Mouse (Mus musculus): Measurements from ENCODE around the gene Prelid3b. TPM values are rescaled to one million over a fixed set of nuclear protein-coding genes. Genes with fewer than 3 reads are reported as not detected.

Gene Prelid3b
- polyA plus RNA-seq, 1 experiment from 2014 or later, result 130 TPM

DNA sequence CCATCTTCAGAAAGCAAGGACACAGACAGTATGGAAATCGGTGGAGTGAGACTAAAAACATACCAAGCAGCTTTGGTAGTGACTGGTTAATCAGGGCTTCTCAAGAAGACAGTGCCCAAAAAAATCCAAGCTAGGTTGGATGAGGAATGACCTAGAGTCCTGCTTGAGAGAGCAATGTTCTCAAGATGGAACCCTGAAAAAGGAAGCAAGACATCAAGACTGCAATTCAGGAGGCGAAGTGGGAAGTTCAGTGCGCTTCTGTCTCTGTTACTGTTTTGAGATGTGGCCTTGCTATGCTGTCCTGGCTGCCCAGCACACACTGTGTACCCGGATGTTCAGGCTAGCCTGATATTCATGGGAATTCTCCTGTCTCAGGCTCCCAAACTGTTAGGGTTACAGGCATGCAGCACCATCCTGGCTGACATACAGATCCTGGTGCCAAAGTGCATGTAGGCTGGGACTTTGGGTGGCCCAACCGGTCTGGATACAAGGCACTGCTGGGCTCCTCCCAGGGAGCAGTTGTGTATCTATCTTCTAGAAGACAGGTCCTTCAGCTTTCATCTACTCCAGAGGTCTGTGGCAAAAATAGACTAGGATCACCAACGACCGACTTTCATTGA is 2.0 kb downstream of the Prelid3b start:
- DNase-seq (ENCODE audit: low spot score) (no peak), ATAC-seq (ENCODE audit: low FRiP score) (no peak)
- Histone ChIP-seq H3K27ac (ENCODE audit: low read depth, low read length) (no peak overlapping the region), H3K9ac (ENCODE audit: low read depth, low read length) (no peak overlapping the region), H3K9me3 (ENCODE audit: control insufficient read depth, low read length) (no peaks in the 10 kb centered on the region), H3K36me3 (ENCODE audit: control insufficient read depth, insufficient read depth, low read length) (no peaks in the 10 kb centered on the region), H3K4me1 (replicated peaks; ENCODE audit: control insufficient read depth, insufficient read depth, low read length) (0 out of 2 replicates have a peak, but pooled peaks cover 2% of the 10 kb centered on the region), H3K4me2 (replicated peaks; ENCODE audit: low read depth, low read length) (no peak overlapping the region), H3K27me3 (ENCODE audit: control insufficient read depth, insufficient read depth, low read length) (no peaks in the 10 kb centered on the region), H3K4me3 (ENCODE audit: low read depth, low read length) (no peak overlapping the region)
- WGBS, result 95% methylated on average over 7 of the region's 7 CpGs

DNA sequence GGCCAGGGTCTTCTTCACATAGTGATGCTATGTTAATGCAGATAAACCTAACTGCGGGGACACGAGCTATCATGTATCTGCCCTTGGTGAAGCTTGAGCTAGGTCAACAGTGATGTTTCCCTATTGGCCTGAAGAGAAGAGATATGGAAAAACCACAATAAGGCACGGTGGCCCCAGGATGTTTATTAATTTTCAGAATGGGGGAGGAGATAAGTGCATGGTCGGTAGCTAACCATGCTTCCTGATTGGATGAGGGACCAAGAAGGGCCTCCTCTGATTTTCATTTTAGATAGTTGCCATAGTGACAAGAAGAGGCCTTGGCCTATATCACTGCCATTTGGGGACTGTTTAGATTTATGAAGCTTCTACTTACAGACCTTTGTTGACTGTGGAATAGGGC is 2.5 kb downstream of the Prelid3b start:
- DNase-seq (ENCODE audit: low spot score) (no peak), ATAC-seq (ENCODE audit: low FRiP score) (no peak)
- H3K4me1 ChIP-seq (replicated peaks; ENCODE audit: control insufficient read depth, insufficient read depth, low read length), result 0 out of 2 replicates have a peak, but pooled peaks cover 2% of the 10 kb centered on the region
- no peak overlapping the region for H3K4me2 ChIP-seq (replicated peaks; ENCODE audit: low read depth, low read length)
- no peak overlapping the region for H3K9ac ChIP-seq (ENCODE audit: low read depth, low read length)
- H3K4me3 ChIP-seq (ENCODE audit: low read depth, low read length), result no peak overlapping the region
- H3K27ac ChIP-seq (ENCODE audit: low read depth, low read length), result no peak overlapping the region
- no peaks in the 10 kb centered on the region for H3K27me3 ChIP-seq (ENCODE audit: control insufficient read depth, insufficient read depth, low read length)
- no peaks in the 10 kb centered on the region for H3K36me3 ChIP-seq (ENCODE audit: control insufficient read depth, insufficient read depth, low read length)
- WGBS, result 92% methylated on average over 4 of the region's 4 CpGs
- no peaks in the 10 kb centered on the region for H3K9me3 ChIP-seq (ENCODE audit: control insufficient read depth, low read length)

DNA sequence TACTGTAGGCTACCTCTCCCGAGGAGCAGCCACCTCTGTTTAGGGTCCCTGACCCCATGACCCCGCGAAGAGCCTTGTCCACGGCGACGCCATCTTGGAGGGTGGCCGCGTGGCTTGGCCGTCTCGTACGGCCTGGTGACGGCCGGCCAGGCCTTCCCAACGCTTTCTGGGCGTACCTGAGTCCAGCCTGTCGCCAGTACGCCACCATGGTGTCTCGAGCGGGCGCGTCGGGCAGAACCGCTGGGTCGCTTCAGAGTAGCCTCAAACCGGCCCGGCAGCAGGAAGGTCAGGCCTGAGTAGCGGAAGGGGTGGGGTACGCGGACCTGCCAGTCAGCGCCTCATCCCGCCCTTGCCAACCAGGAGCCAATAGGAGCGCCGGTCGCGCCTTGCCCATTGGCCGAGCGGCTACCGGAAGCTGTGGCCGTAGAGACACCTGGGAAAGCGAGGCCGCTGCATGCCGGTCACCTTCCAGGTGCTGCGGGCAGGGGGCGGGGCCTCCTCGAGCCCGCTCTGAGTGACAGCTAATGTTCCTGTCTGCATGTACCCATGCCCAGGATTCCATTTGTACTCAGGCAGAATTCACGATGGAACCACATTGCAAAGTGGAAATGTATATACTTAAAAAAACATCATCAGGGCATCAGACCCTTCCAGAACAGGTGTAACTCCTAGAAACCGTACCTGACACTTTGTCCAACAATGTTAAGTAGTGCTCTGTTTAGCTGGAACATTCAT is 8.9 kb downstream of the Prelid3b start, which contains the start of gene Atp5e:
Gene Atp5e (minus strand): TSS at position 317 of the 735 bp plus-strand sequence.
- WGBS, result 3% methylated on average over 48 of the region's 48 CpGs
- Histone ChIP-seq H3K9me3 (ENCODE audit: control insufficient read depth, low read length) (no peaks in the 10 kb centered on the region), H3K4me1 (replicated peaks; ENCODE audit: control insufficient read depth, insufficient read depth, low read length) (peaks cover 4% of the 10 kb centered on the region; the same call in 1 of the 2 replicates), H3K27me3 (ENCODE audit: control insufficient read depth, insufficient read depth, low read length) (no peaks in the 10 kb centered on the region), H3K9ac (ENCODE audit: low read depth, low read length) (peak within 1 kb of the TSS; percentile 86), H3K36me3 (ENCODE audit: control insufficient read depth, insufficient read depth, low read length) (0 out of 2 replicates have a peak, but pooled peaks cover 3% of the 10 kb centered on the region), H3K4me2 (replicated peaks; ENCODE audit: low read depth, low read length) (peak within 1 kb of the TSS; percentile 77), H3K27ac (ENCODE audit: low read depth, low read length) (0 out of 2 replicates have a peak within 1 kb of the TSS, but pooled peaks have one; percentile 11), H3K4me3 (ENCODE audit: low read depth, low read length) (peak within 1 kb of the TSS; percentile 75)
- peak; percentile 99 for ATAC-seq (ENCODE audit: low FRiP score)
- peak; percentile 90 for DNase-seq (ENCODE audit: low spot score)

DNA sequence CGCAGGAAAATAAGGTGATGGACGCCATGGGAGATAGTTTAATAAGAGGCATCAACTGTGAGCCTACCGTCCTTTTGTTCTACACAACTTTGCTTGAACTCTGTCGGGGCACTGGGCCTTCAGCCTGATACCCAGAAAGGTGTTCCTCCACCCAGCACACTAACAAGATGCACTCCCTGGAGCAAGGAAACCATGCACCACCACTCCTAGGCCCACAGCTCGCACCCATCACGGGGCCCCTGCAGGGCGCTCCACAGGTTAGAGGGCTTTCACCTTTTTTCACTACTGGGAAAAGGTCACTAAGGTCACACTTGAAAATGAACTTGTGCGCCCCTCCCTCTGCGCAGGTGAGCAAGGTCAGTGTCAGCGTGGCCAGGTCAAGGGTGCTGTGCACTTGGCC is 9.5 kb downstream of the Prelid3b start:
- H3K27me3 ChIP-seq (ENCODE audit: control insufficient read depth, insufficient read depth, low read length), result no peaks in the 10 kb centered on the region
- DNase-seq (ENCODE audit: low spot score) (peak; percentile 10), ATAC-seq (ENCODE audit: low FRiP score) (peak; percentile 55)
- peak overlapping the region; percentile 86 for H3K9ac ChIP-seq (ENCODE audit: low read depth, low read length)
- peaks cover 4% of the 10 kb centered on the region; the same call in 1 of the 2 replicates for H3K4me1 ChIP-seq (replicated peaks; ENCODE audit: control insufficient read depth, insufficient read depth, low read length)
- H3K4me3 ChIP-seq (ENCODE audit: low read depth, low read length), result peak overlapping the region; percentile 75
- WGBS, result 44% methylated on average over 10 of the region's 10 CpGs
- H3K9me3 ChIP-seq (ENCODE audit: control insufficient read depth, low read length), result no peaks in the 10 kb centered on the region
- 0 out of 2 replicates have a peak, but pooled peaks cover 3% of the 10 kb centered on the region for H3K36me3 ChIP-seq (ENCODE audit: control insufficient read depth, insufficient read depth, low read length)
- H3K27ac ChIP-seq (ENCODE audit: low read depth, low read length), result 0 out of 2 replicates have a peak overlapping the region, but pooled peaks have one; percentile 11
- H3K4me2 ChIP-seq (replicated peaks; ENCODE audit: low read depth, low read length), result peak overlapping the region; percentile 77

DNA sequence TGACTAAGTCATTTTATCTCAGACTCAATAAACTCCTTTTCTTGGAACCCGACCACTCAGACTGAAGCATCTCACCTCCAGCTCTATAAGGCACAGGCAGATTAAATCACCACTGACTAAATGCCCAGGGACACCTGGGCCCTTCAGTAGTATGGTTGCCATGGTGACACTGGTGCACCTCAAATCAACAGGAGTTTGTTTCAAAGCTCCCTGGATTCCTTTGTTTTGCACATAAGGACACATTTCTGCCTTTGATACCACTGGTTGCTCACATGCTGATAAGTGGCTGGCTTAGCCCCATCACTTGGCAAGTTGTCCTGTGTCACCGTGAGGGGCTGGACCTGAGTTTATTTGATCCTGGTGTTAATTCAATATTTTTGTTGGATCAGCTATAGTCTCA is 13.5 kb downstream of the Prelid3b start:
- 68% methylated on average over 2 of the region's 2 CpGs for WGBS
- Histone ChIP-seq H3K27ac (ENCODE audit: low read depth, low read length) (no peak overlapping the region), H3K9me3 (ENCODE audit: control insufficient read depth, low read length) (no peaks in the 10 kb centered on the region), H3K4me1 (replicated peaks; ENCODE audit: control insufficient read depth, insufficient read depth, low read length) (peaks cover 4% of the 10 kb centered on the region; the same call in 1 of the 2 replicates), H3K9ac (ENCODE audit: low read depth, low read length) (no peak overlapping the region), H3K4me2 (replicated peaks; ENCODE audit: low read depth, low read length) (no peak overlapping the region), H3K36me3 (ENCODE audit: control insufficient read depth, insufficient read depth, low read length) (0 out of 2 replicates have a peak, but pooled peaks cover 3% of the 10 kb centered on the region), H3K4me3 (ENCODE audit: low read depth, low read length) (no peak overlapping the region), H3K27me3 (ENCODE audit: control insufficient read depth, insufficient read depth, low read length) (no peaks in the 10 kb centered on the region)
- no peak for ATAC-seq (ENCODE audit: low FRiP score)
- DNase-seq (ENCODE audit: low spot score), result no peak

DNA sequence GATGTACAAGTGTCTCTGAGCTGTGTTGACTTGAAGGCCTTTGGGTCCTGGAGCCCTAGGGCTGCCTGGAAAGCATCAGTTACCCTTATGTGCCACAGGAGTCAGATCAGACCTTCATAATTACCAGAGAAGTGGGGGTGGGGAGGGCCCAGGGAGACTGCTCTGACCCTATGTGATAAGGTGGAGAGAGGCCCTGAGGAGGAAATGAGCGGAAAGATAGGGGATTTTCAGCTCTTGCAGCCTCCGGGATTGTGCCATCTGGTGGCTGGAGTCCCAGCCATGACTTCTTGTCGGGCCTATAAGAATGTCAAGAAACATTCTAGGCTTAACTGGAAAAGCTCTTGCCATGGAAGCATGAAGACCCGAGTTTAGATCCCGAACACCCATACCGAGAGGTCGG is 19.2 kb downstream of the Prelid3b start:
- H3K9ac ChIP-seq (ENCODE audit: low read depth, low read length), result no peak overlapping the region
- ATAC-seq (ENCODE audit: low FRiP score), result no peak
- 73% methylated on average over 7 of the region's 7 CpGs for WGBS
- H3K4me2 ChIP-seq (replicated peaks; ENCODE audit: low read depth, low read length), result no peak overlapping the region
- H3K27me3 ChIP-seq (ENCODE audit: control insufficient read depth, insufficient read depth, low read length), result no peaks in the 10 kb centered on the region
- H3K9me3 ChIP-seq (ENCODE audit: control insufficient read depth, low read length), result no peaks in the 10 kb centered on the region
- H3K27ac ChIP-seq (ENCODE audit: low read depth, low read length), result no peak overlapping the region
- no peaks in the 10 kb centered on the region for H3K36me3 ChIP-seq (ENCODE audit: control insufficient read depth, insufficient read depth, low read length)
- H3K4me3 ChIP-seq (ENCODE audit: low read depth, low read length), result no peak overlapping the region
- DNase-seq (ENCODE audit: low spot score), result no peak
- no peaks in the 10 kb centered on the region for H3K4me1 ChIP-seq (replicated peaks; ENCODE audit: control insufficient read depth, insufficient read depth, low read length)

DNA sequence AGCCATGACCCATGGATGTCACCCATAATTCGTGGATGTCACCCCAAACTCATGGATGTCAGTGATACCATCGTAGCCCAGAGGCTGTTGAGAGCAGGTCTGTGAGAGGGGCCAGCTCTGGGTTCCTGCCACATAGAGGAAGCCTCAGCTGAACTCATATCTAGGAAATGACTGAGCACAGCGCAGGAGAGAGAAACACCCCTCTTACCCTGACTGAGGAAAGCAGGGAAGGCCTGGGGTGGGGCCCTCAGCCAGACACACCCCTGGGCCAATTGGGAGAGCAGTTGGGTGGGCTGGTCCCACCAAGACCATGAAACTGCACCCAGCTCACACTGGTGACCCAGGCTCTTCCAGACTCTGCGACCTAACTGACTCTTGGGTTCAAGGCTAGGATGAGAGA is 22.5 kb downstream of the Prelid3b start, which contains the start of gene Tubb1:
Gene Tubb1 (plus strand): TSS at position 343 of the 400 bp plus-strand sequence.
- H3K27me3 ChIP-seq (ENCODE audit: control insufficient read depth, insufficient read depth, low read length), result no peaks in the 10 kb centered on the region
- H3K4me2 ChIP-seq (replicated peaks; ENCODE audit: low read depth, low read length), result no peak within 1 kb of the TSS
- no peak for ATAC-seq (ENCODE audit: low FRiP score)
- H3K9me3 ChIP-seq (ENCODE audit: control insufficient read depth, low read length), result no peaks in the 10 kb centered on the region
- no peak for DNase-seq (ENCODE audit: low spot score)
- 83% methylated on average over 4 of the region's 4 CpGs for WGBS
- H3K27ac ChIP-seq (ENCODE audit: low read depth, low read length), result no peak within 1 kb of the TSS
- no peaks in the 10 kb centered on the region for H3K36me3 ChIP-seq (ENCODE audit: control insufficient read depth, insufficient read depth, low read length)
- H3K4me1 ChIP-seq (replicated peaks; ENCODE audit: control insufficient read depth, insufficient read depth, low read length), result no peaks in the 10 kb centered on the region
- H3K4me3 ChIP-seq (ENCODE audit: low read depth, low read length), result no peak within 1 kb of the TSS
- no peak within 1 kb of the TSS for H3K9ac ChIP-seq (ENCODE audit: low read depth, low read length)

DNA sequence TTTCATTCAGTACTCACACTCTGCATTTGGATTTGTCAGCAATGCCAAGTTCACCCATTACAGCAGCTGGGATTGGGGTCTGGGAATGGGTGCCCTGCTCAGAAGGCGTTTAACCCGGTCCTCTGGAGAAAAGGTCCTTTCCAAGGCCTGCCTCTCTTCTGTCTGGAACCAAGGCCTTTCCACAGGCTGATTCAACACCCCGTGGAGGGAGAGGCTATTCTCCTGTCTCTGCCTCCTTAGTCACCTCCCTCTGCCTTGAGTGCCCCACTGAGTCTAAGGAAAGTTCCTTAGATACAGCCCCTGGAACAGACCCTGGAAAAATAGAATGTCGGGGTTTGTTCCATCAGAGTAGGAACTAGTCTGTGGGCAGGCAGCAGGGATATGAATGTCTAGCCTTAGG is 24.5 kb downstream of the Prelid3b start:
- no peak overlapping the region for H3K9ac ChIP-seq (ENCODE audit: low read depth, low read length)
- no peak overlapping the region for H3K27ac ChIP-seq (ENCODE audit: low read depth, low read length)
- H3K9me3 ChIP-seq (ENCODE audit: control insufficient read depth, low read length), result no peaks in the 10 kb centered on the region
- H3K4me3 ChIP-seq (ENCODE audit: low read depth, low read length), result no peak overlapping the region
- no peak for ATAC-seq (ENCODE audit: low FRiP score)
- H3K36me3 ChIP-seq (ENCODE audit: control insufficient read depth, insufficient read depth, low read length), result no peaks in the 10 kb centered on the region
- no peaks in the 10 kb centered on the region for H3K27me3 ChIP-seq (ENCODE audit: control insufficient read depth, insufficient read depth, low read length)
- no peak for DNase-seq (ENCODE audit: low spot score)
- no peak overlapping the region for H3K4me2 ChIP-seq (replicated peaks; ENCODE audit: low read depth, low read length)
- 84% methylated on average over 4 of the region's 4 CpGs for WGBS
- no peaks in the 10 kb centered on the region for H3K4me1 ChIP-seq (replicated peaks; ENCODE audit: control insufficient read depth, insufficient read depth, low read length)

Data from hindbrain, embryonic 11.5 days (tissue).